Mouse (Mus musculus) testis, postnatal 10 days (tissue): ENCODE data around the gene Wrap73.

ENCODE experiments used
- DNase-seq: peaks from one replicate; pipeline ENCODE4 v3.0.0; 2021; ENCODE audit warnings: low spot score

The Wrap73 gene

GRCm38 (mm10) chr4:154139671-154140181 lies 2.4 kb upstream of the Wrap73 start:
- DNase-seq: no peak

- DNase-seq: no peak
Measured at GRCm38 (mm10) chr4:154140182-154140212, 2.2 kb upstream of the Wrap73 start, which contains the start of gene Trp73. Gene Trp73, minus strand, starts transcription at chr4:154140208.

- no peak for DNase-seq
Measured at GRCm38 (mm10) chr4:154140213-154141008, 1.8 kb upstream of the Wrap73 start.

- DNase-seq: no peak
Measured at GRCm38 (mm10) chr4:154141009-154141867, 934 bp upstream of the Wrap73 start.

GRCm38 (mm10) chr4:154144712-154145111 lies 2.5 kb downstream of the Wrap73 start:
- DNase-seq: no peak

- no peak for DNase-seq
Measured at GRCm38 (mm10) chr4:154146342-154146741, 4.2 kb downstream of the Wrap73 start.

GRCm38 (mm10) chr4:154154104-154154503 lies 11.9 kb downstream of the Wrap73 start:
- no peak for DNase-seq

- no peak for DNase-seq
Measured at GRCm38 (mm10) chr4:154156050-154156449, 13.9 kb downstream of the Wrap73 start.

GRCm38 (mm10) chr4:154157970-154158662 lies 15.9 kb downstream of the Wrap73 start:
- DNase-seq: no peak

GRCm38 (mm10) chr4:154159002-154159401 lies 16.8 kb downstream of the Wrap73 start:
- peak; percentile 92 for DNase-seq

GRCm38 (mm10) chr4:154159961-154160537 lies 17.9 kb downstream of the Wrap73 start:
- no peak for DNase-seq

- peak; percentile 99 for DNase-seq
Measured at GRCm38 (mm10) chr4:154160538-154161390, 18.6 kb downstream of the Wrap73 start, which contains the start of gene Tprgl. Gene Tprgl, minus strand, starts transcription at chr4:154160666.

GRCm38 (mm10) chr4:154163296-154163695 lies 21.1 kb downstream of the Wrap73 start:
- DNase-seq: peak; percentile 88

GRCm38 (mm10) chr4:154167053-154167452 lies 24.9 kb downstream of the Wrap73 start:
- DNase-seq: peak; percentile 88

GRCm38 (mm10) chr4:154170021-154170420 lies 27.8 kb downstream of the Wrap73 start:
- no peak for DNase-seq

GRCm38 (mm10) chr4:154170506-154171150 lies 28.5 kb downstream of the Wrap73 start, which contains the start of gene Megf6:
Gene Megf6, plus strand, starts transcription at chr4:154170730.
- DNase-seq: peak; percentile 82

GRCm38 (mm10) chr4:154171151-154171930 lies 29.2 kb downstream of the Wrap73 start:
- no peak for DNase-seq

GRCm38 (mm10) chr4:154171931-154172604 lies 29.9 kb downstream of the Wrap73 start:
- DNase-seq: no peak

GRCm38 (mm10) chr4:154177257-154177656 lies 35.1 kb downstream of the Wrap73 start:
- no peak for DNase-seq
